Mouse (Mus musculus): ENCODE data around the gene Itga9.

- TF ChIP-seq CTCF (IDR thresholded peaks at IDR 0.05; ENCODE audit: control insufficient read depth, insufficient read depth, insufficient read length) (no peak), CEBPB (IDR thresholded peaks at IDR 0.05; ENCODE audit: low read depth) (no peak), MAX (IDR thresholded peaks at IDR 0.05) (no peak)
These were observed 16.1 kb downstream of the Itga9 start for GRCm38 (mm10) chr9:118622376-118623166.
